ENCODE assay signal across 15 mouse cellular contexts in the genomic region with DNA sequence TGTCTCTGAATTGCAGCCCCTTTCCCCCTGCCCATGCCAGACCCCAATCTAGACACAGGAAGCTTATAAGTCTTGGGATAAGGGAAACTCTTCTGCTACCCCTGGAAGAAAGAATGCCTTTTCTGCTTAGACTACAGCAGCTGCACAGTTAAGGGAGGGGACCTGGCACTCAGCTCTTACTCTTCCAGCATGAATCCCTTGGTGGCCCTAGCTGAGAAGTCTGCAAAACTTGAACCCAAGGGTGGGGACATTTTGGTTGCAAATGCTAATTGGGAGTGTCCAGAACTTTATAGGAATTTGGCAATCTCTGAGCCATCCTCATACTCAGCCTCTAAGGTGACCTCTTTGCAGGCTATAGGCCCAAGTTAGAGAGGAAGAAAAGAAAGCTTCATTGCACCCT. TPM values are rescaled to one million over a fixed set of nuclear protein-coding genes. Genes with fewer than 3 reads are reported as not detected.
DNase-seq lines count a peak whose midpoint lies in the region; ATAC-seq and TF ChIP-seq lines count a peak whose summit lies in the region.
"Had no signal": no experiment of that assay in that cellular context is flagged by ENCODE, and none has a peak within 500 bp of the region (broad histone marks: within the 10 kb centered on the region; RNA-seq: fewer than 3 reads in every experiment).

No protein-coding gene starts in this region.

- H3K36me3 ChIP-seq in heart, adult 2 months (ENCODE audit: control insufficient read depth, insufficient read depth, low read length): peaks cover 18% of the 10 kb centered on the region
- H3K36me3 ChIP-seq in lung, embryonic 16.5 days (ENCODE audit: control insufficient read depth, insufficient read depth, low read length): no peaks in the 10 kb centered on the region
- H3K36me3 ChIP-seq in stomach, postnatal 0 days (ENCODE audit: control insufficient read depth, insufficient read depth, low read length): no peaks in the 10 kb centered on the region
- no peaks in the 10 kb centered on the region for H3K36me3 ChIP-seq in liver, postnatal 0 days (replicated peaks; ENCODE audit: insufficient read depth, low read length)
- H3K36me3 ChIP-seq: limb, embryonic 13.5 days had no signal

- no peaks in the 10 kb centered on the region for H3K27me3 ChIP-seq in heart, adult 2 months (ENCODE audit: control insufficient read depth, insufficient read depth, low read length)
- no peaks in the 10 kb centered on the region for H3K27me3 ChIP-seq in lung, embryonic 16.5 days (ENCODE audit: control insufficient read depth, insufficient read depth, low read depth, low read length)
- H3K27me3 ChIP-seq in stomach, postnatal 0 days (ENCODE audit: control insufficient read depth, insufficient read depth, low read length): no peaks in the 10 kb centered on the region
- H3K27me3 ChIP-seq in liver, postnatal 0 days (ENCODE audit: insufficient read depth, low read length): no peaks in the 10 kb centered on the region
- H3K27me3 ChIP-seq: forebrain, embryonic 13.5 days; limb, embryonic 13.5 days had no signal

- TF ChIP-seq POLR2A in heart, adult 2 months (IDR thresholded peaks at IDR 0.05; ENCODE audit: insufficient read depth, low read depth, low read length): no peak
- TF ChIP-seq POLR2A in lung, adult 2 months (IDR thresholded peaks at IDR 0.05; ENCODE audit: borderline replicate concordance, extremely low read depth, low read depth, low read length): no peak

- no peak for TF ChIP-seq EP300 in heart, adult 2 months (IDR thresholded peaks at IDR 0.05; ENCODE audit: insufficient read depth, low read depth, low read length)
- no peak for TF ChIP-seq EP300 in stomach, postnatal 0 days (optimal IDR thresholded peaks at IDR 0.05)
- no peak for TF ChIP-seq EP300 in liver, postnatal 0 days (IDR thresholded peaks at IDR 0.05; ENCODE audit: low read depth)

- peaks cover 18% of the 10 kb centered on the region for H3K4me1 ChIP-seq in heart, adult 2 months (ENCODE audit: control insufficient read depth, insufficient read depth, low read length)
- peaks cover 23% of the 10 kb centered on the region for H3K4me1 ChIP-seq in lung, embryonic 16.5 days (replicated peaks; ENCODE audit: control insufficient read depth, insufficient read depth, low read length)
- peaks cover 8% of the 10 kb centered on the region for H3K4me1 ChIP-seq in lung, adult 2 months (ENCODE audit: control insufficient read depth, insufficient read depth, low read length)
- 0 out of 2 replicates have a peak, but pooled peaks cover 2% of the 10 kb centered on the region for H3K4me1 ChIP-seq in stomach, postnatal 0 days (replicated peaks; ENCODE audit: control insufficient read depth, insufficient read depth)
- H3K4me1 ChIP-seq in liver, postnatal 0 days (ENCODE audit: insufficient read depth): no peaks in the 10 kb centered on the region; the same call in 1 of the 2 replicates
- H3K4me1 ChIP-seq: forebrain, embryonic 13.5 days; limb, embryonic 13.5 days had no signal

- no peaks in the 10 kb centered on the region for H3K79me2 ChIP-seq in heart, adult 2 months (replicated peaks; ENCODE audit: control insufficient read depth, insufficient read depth, low read length)

- peak overlapping the region; percentile 68 for H3K27ac ChIP-seq in heart, adult 2 months
- H3K27ac ChIP-seq in lung, embryonic 16.5 days (ENCODE audit: low read length): peak overlapping the region; percentile 82
- H3K27ac ChIP-seq in stomach, postnatal 0 days (replicated peaks): peak overlapping the region; percentile 41
- H3K27ac ChIP-seq in liver, postnatal 0 days (ENCODE audit: low read depth): no peak overlapping the region
- H3K27ac ChIP-seq: forebrain, embryonic 13.5 days; hindbrain, embryonic 14.5 days; limb, embryonic 13.5 days had no signal

- TF ChIP-seq CTCF in heart, adult 2 months (IDR thresholded peaks at IDR 0.05): no peak
- no peak for TF ChIP-seq CTCF in lung, adult 2 months (IDR thresholded peaks at IDR 0.05; ENCODE audit: insufficient read depth, low read length)
- no peak for TF ChIP-seq CTCF in stomach, postnatal 0 days (IDR thresholded peaks at IDR 0.05; ENCODE audit: low read depth)
- no peak for TF ChIP-seq CTCF in liver, postnatal 0 days (IDR thresholded peaks at IDR 0.05; ENCODE audit: low read depth)

- no peaks in the 10 kb centered on the region for H3K9me3 ChIP-seq in lung, embryonic 16.5 days (ENCODE audit: control insufficient read depth, low read length)
- no peaks in the 10 kb centered on the region for H3K9me3 ChIP-seq in stomach, postnatal 0 days (ENCODE audit: control insufficient read depth, low read length)
- no peaks in the 10 kb centered on the region for H3K9me3 ChIP-seq in liver, postnatal 0 days (ENCODE audit: low read length)
- H3K9me3 ChIP-seq: forebrain, embryonic 13.5 days; limb, embryonic 13.5 days had no signal

- no peak for DNase-seq in heart, adult 2 months
- no peak for DNase-seq in heart, postnatal 36 days
- no peak for DNase-seq in lung, adult 2 months
- DNase-seq in gastrocnemius, postnatal 10 days: peak; percentile 21
- DNase-seq in stomach, postnatal 0 days (ENCODE audit: low spot score): no peak
- no peak for DNase-seq in right cerebral cortex, postnatal 14 days
- DNase-seq in liver, postnatal 0 days: no peak
- DNase-seq: adrenal gland, adult 8-10 months; cerebellum, adult 9-10 months; kidney, adult 2 months; right cerebral cortex, postnatal 25 days had no signal

- no peak for ATAC-seq in lung, embryonic 16.5 days (ENCODE audit: low read depth)
- ATAC-seq in stomach, postnatal 0 days (ENCODE audit: low FRiP score, low TSS enrichment): no peak
- ATAC-seq in liver, postnatal 0 days: no peak
- ATAC-seq: forebrain, embryonic 13.5 days had no signal

- intact Hi-C loops in heart, adult 2 months (cut with DNase I): no loop called here
- intact Hi-C loops in heart, postnatal 36 days (cut with DNase I): no loop called here

- no peak overlapping the region for H3K9ac ChIP-seq in heart, adult 2 months (ENCODE audit: low read depth, low read length)
- H3K9ac ChIP-seq in lung, embryonic 16.5 days (ENCODE audit: low read length): no peak overlapping the region
- H3K9ac ChIP-seq in stomach, postnatal 0 days (ENCODE audit: low read length): no peak overlapping the region
- no peak overlapping the region for H3K9ac ChIP-seq in liver, postnatal 0 days (replicated peaks)
- H3K9ac ChIP-seq: forebrain, embryonic 13.5 days; hindbrain, embryonic 14.5 days; limb, embryonic 13.5 days had no signal

- H3K4me2 ChIP-seq in lung, embryonic 16.5 days (ENCODE audit: low read depth, low read length): no peak overlapping the region
- H3K4me2 ChIP-seq in stomach, postnatal 0 days (replicated peaks; ENCODE audit: low read depth): no peak overlapping the region
- H3K4me2 ChIP-seq in liver, postnatal 0 days (ENCODE audit: low read depth, low read length): no peak overlapping the region
- H3K4me2 ChIP-seq: forebrain, embryonic 13.5 days; hindbrain, embryonic 14.5 days; limb, embryonic 13.5 days had no signal

- H3K4me3 ChIP-seq in heart, adult 2 months: no peak overlapping the region
- no peak overlapping the region for H3K4me3 ChIP-seq in lung, embryonic 16.5 days (ENCODE audit: low read length)
- H3K4me3 ChIP-seq in lung, adult 2 months (replicated peaks; ENCODE audit: extremely low read depth, low read depth, low read length): no peak overlapping the region
- no peak overlapping the region for H3K4me3 ChIP-seq in stomach, postnatal 0 days (ENCODE audit: low read depth, low read length)
- no peak overlapping the region for H3K4me3 ChIP-seq in liver, postnatal 0 days (ENCODE audit: low read depth, low read length)
- H3K4me3 ChIP-seq: forebrain, embryonic 13.5 days; limb, embryonic 13.5 days had no signal

RNA-seq across cellular contexts. Expression of gene Cd34, which starts 7.9 kb away (rescaled TPM):
- 10 to 100 TPM; 73.6 to 92.6 TPM for total RNA-seq in heart, adult 2 months (2021)
- polyA plus RNA-seq in heart, adult 2 months (2012; rRNA removed): 86.5 and 172 TPM in 2 replicates
- total RNA-seq in heart, postnatal 36 days (2021): 100 to 1,000 TPM; 102 to 112 TPM
- 205 and 212 TPM in 2 replicates for polyA plus RNA-seq in lung, embryonic 16.5 days (2015; fragmentation: Nextera tagmentation; extraction: Ambion mirVana)
- 79.8 and 101 TPM in 2 replicates for polyA plus RNA-seq in lung, adult 2 months (2012; rRNA removed)
- total RNA-seq in gastrocnemius, postnatal 10 days (2021): 100 to 1,000 TPM; 162 to 196 TPM
- 49.9 and 54.8 TPM in 2 replicates for polyA plus RNA-seq in stomach, postnatal 0 days (2015; fragmentation: Nextera tagmentation; extraction: Ambion mirVana)
- polyA plus RNA-seq in liver, postnatal 0 days (2015; fragmentation: Nextera tagmentation; extraction: Ambion mirVana): 6.4 and 6.5 TPM in 2 replicates
